Mouse (Mus musculus) cortical plate, adult 2 months (tissue): Measurements from ENCODE around the gene Ggps1.

Experiments used
- CTCF ChIP-seq: fragments of 200-500 bp; IDR thresholded peaks from 2 replicates; pipeline ENCODE4 v1.5.1; 2011; ENCODE audit warnings: mild to moderate bottlenecking, control low read depth, low read length; ENCODE audit not compliant: insufficient read depth; ENCODE audit errors: extremely low read depth
- POLR2A ChIP-seq: fragments of 200-500 bp; IDR thresholded peaks from 2 replicates; pipeline ENCODE4 v1.6.1; 2011; ENCODE audit warnings: mild to moderate bottlenecking, low read length, control low read depth; ENCODE audit not compliant: insufficient read depth; ENCODE audit errors: extremely low read depth

DNA sequence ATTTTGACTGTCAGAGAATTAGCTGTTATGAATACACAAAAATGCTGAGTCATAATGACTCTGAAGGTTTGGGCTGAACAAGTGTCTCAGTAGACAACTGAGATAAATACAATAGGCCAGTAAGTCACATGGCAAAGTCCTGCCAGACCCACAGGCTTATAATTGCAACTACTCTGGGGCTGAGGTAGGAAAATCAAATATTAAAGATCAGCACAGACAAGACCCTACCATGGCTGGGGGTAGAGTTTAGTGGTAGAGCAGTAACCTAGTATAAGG lies 29.3 kb downstream of the Ggps1 start:
- TF ChIP-seq CTCF (no peak), POLR2A (no peak)
